In genomic region chr2:93461869-93462714, GRCm38 (mm10) we compare ENCODE assay signal across 8 mouse cellular contexts. TPM values are rescaled to one million over a fixed set of nuclear protein-coding genes. Genes with fewer than 3 reads are reported as not detected.
DNase-seq lines count a peak whose midpoint lies in the region; ATAC-seq lines count a peak whose summit lies in the region.

No protein-coding gene starts in this region.

- intact Hi-C loops in gastrocnemius, postnatal 14 days (cut with DNase I; ENCODE audit: low total_unique reads), result no loop called here

- peak; percentile 71 for ATAC-seq in inflammation-experienced regulatory T-cells, adult 6 months
- peak; percentile 76 for ATAC-seq in megakaryocyte progenitor cell, adult 5-6 weeks (replicated peaks; ENCODE audit: poor library complexity)

- peak; percentile 96 to 99 for DNase-seq in adrenal gland, adult 18-20 months (ENCODE audit: low spot score in 2 of 2)
- peak; percentile 94 for DNase-seq in embryo, embryonic 10.5 days (ENCODE audit: low spot score)
- peak; percentile 94 for DNase-seq in gastrocnemius, postnatal 14 days
- DNase-seq in left cerebral cortex, adult 9 months (ENCODE audit: low spot score in 2 of 2), result peak; percentile 68 to 86
- DNase-seq in right cerebral cortex, postnatal 10 days (ENCODE audit: low spot score in 2 of 2), result peak; percentile 83
- DNase-seq in urinary bladder, postnatal 14 days (ENCODE audit: low spot score), result peak; percentile 99

RNA-seq across cellular contexts. Expression of gene Cd82, which starts 0.8 kb away (rescaled TPM):
- 10 to 100 TPM; 55.7 to 67.5 TPM for total RNA-seq in adrenal gland, adult 18-20 months (2021)
- total RNA-seq in gastrocnemius, postnatal 14 days (2021), result 10 to 100 TPM; 15.6 to 26.3 TPM
- polyA plus RNA-seq in inflammation-experienced regulatory T-cells, adult 6 months (2017; shearing (Covaris generic)), result 100 to 1,000 TPM; 528 to 940 (median 825) TPM
- 15.0 and 20.2 TPM in 2 replicates for total RNA-seq in megakaryocyte progenitor cell, adult 5-6 weeks (2015)
- total RNA-seq in megakaryocyte progenitor cell, adult 5-6 weeks (2017), result 23.9 and 31.2 TPM in 2 replicates

Comparison
In these comparisons a context has a peak if more than half of its experiments do, and no peak if none do; other contexts are left out.
1. Peak in every context shown above with its lines: DNase-seq and ATAC-seq.